Mouse (Mus musculus) naive thymus-derived CD4-positive, alpha-beta T cell, adult 5 months (primary cell): ENCODE data around the gene Ss18l2. TPM values are rescaled to one million over a fixed set of nuclear protein-coding genes. Genes with fewer than 3 reads are reported as not detected.

Experiments used
- polyA plus RNA-seq: library from polyadenylated mRNA; unstranded; fragments of 100-300 nt; shearing (Covaris generic); gene quantifications from one replicate; pipeline ENCODE4 v1.2.1, GENCODE M21; 2017

Ss18l2 gene
- 21.6 TPM for polyA plus RNA-seq

GRCm38 (mm10) chr9:121709898-121710583, at the start of gene Ss18l2:
TSS of gene Ss18l2 (plus strand) at chr9:121710329.

GRCm38 (mm10) chr9:121704646-121705625, 5.2 kb upstream of the Ss18l2 start, which contains the start of gene Sec22c:
TSS of gene Sec22c (minus strand) at chr9:121705490.

GRCm38 (mm10) chr9:121718792-121719318, 8.7 kb downstream of the Ss18l2 start, which contains the start of gene Nktr:
TSS of gene Nktr (plus strand) at chr9:121719169.

GRCm38 (mm10) chr9:121759091-121760081, 49.3 kb downstream of the Ss18l2 start, which contains the start of gene Zfp651:
TSS of gene Zfp651 (plus strand) at chr9:121759330.

Other genes starting within 250 kb of the Ss18l2 start
- not detected for gene Cck, start 214.6 kb upstream of the Ss18l2 start, polyA plus RNA-seq
- not detected for gene Lyzl4, start 68.2 kb upstream of the Ss18l2 start, polyA plus RNA-seq
- 85.6 TPM for gene Vipr1, start 67.6 kb upstream of the Ss18l2 start, polyA plus RNA-seq
- 41.5 TPM for gene Sec22c, start 4.8 kb upstream of the Ss18l2 start, polyA plus RNA-seq
- gene Nktr, start 8.8 kb downstream of the Ss18l2 start, polyA plus RNA-seq, result 177 TPM
- not detected for gene Zfp651, start 49.0 kb downstream of the Ss18l2 start, polyA plus RNA-seq
- gene Klhl40, start 67.3 kb downstream of the Ss18l2 start, polyA plus RNA-seq, result not detected
- gene Hhatl, start 82.2 kb downstream of the Ss18l2 start, polyA plus RNA-seq, result not detected
- not detected for gene Ccdc13, start 129.1 kb downstream of the Ss18l2 start, polyA plus RNA-seq
- 79.7 TPM for gene Higd1a, start 148.0 kb downstream of the Ss18l2 start, polyA plus RNA-seq
- not detected for gene Ackr2, start 188.0 kb downstream of the Ss18l2 start, polyA plus RNA-seq
- not detected for gene Cyp8b1, start 206.0 kb downstream of the Ss18l2 start, polyA plus RNA-seq
- gene Fam198a, start 240.7 kb downstream of the Ss18l2 start, polyA plus RNA-seq, result not detected